Mouse (Mus musculus) telencephalon, adult 2 months (tissue): ENCODE measurements around the gene Susd3.

Experiments
- DNase-seq: peaks from one replicate; pipeline ENCODE4 v3.0.0-alpha.2; 2011; ENCODE audit warnings: low read depth, low spot score

Gene Susd3

GRCm38 (mm10) chr13:49212711-49213500, 35.6 kb downstream of the Susd3 start:
- DNase-seq: no peak

GRCm38 (mm10) chr13:49209306-49209705, 39.2 kb downstream of the Susd3 start:
- no peak for DNase-seq

DNA sequence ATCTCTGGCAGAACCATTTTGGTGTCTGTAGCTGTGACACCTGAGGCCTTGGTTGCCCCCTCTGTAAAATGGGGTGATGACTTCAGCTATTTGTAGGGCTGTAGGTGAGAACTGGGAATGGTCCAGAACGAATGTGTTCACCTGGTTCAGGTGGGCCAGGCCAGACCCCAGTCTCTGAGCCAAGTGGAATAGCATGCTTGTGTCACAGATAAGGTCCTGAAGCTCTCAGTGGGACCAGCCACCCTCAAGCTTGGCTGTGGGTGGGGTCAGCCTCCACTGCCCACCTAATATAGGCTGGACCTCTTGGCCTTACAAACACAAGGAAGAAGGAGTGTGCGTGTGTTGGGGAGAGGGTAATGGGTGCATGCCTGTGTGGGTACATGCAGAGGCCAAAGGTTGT, 42.2 kb downstream of the Susd3 start:
- no peak for DNase-seq

DNA sequence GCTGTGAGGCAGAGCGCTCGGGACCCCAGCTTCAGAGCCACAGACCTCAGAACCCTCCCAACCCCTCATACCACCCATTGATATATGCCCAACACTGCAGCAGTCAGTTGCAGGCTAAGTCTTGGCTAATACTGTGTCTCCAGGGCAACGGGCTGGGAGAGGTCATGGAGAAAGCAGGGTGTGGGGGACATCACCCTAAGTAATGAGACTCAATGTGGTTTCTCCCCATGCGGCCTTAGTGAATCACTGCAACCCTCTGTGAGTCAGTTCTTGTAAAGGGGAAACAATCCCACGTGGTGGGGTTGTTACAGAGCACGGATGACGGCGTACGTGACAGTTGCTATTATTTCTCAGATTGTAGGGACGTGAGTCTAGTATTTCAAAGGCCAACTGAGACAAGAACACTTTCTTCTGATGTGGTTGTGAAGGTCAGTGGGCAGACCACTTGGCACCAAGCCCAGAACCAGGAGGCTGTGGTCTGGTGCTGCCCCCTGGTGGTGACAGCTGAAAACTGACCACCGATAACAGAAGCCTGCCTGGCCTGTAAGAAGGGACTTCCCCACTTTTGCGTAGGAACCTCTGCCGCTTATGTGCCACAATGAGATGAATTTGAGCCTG, 43.0 kb downstream of the Susd3 start:
- peak; percentile 50 for DNase-seq

DNA sequence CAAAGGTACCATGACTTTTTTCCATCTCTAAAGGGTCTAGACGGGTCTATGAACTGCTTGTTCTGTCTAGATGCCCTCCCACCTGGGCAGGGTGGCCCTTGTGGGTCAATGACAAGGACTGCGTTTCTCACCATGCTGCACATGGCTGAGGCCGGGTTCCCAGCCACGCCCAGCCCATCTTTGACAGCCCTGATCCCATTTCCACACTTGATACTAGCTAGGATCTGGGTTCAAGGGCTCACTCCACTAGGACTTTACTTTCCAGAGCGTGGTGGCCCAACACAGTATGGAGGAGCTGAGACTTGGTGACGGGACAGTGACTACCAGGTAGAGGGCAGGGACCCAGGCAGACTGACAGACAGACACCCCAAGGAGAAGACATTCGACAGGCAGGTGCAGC, 46.0 kb downstream of the Susd3 start:
- DNase-seq: no peak

- DNase-seq: no peak
Measured at GRCm38 (mm10) chr13:49200688-49201087, 47.8 kb downstream of the Susd3 start.

GRCm38 (mm10) chr13:49199891-49200290, 48.6 kb downstream of the Susd3 start:
- no peak for DNase-seq

GRCm38 (mm10) chr13:49198734-49199133, 49.8 kb downstream of the Susd3 start:
- no peak for DNase-seq

GRCm38 (mm10) chr13:49196766-49197165, 51.7 kb downstream of the Susd3 start:
- no peak for DNase-seq

DNA sequence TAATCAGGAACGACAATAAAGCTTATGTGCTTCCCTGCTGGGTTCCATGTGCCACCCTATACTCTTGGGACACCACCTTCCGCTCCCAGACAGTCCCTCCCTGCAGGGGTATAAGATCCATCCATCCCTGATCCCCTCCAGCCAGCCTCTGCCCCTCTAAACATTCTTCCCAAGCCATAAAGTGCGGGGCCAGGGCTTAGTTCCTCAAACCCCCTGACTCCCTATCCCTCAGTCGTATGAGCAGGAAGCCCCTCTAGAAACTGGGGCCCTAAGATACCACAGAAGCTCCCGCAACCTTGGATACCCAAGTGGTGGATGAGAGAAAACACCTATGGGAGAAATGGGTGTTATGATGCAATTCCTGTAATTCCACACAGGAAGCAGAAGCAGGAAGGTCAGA, 52.3 kb downstream of the Susd3 start:
- no peak for DNase-seq

DNA sequence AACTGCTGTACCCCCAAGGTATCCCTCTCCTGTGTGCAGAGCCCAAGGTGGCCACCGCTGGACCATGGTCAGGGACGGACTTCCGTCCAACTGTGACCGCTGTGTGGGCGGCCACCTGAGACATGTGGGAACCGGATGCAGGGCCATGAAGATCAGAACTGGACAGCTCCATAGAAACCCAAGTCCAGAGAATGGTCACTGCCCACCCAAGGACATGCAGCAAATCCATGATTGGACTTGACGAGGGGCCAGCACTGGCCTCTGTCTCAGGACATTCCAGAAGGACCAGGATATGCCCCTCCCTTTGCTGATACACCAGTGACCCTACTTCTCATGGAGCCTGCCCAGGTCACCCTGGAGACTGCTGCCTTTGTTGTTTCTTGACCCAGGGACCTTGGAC, 52.9 kb downstream of the Susd3 start:
- no peak for DNase-seq

GRCm38 (mm10) chr13:49194811-49195210, 53.7 kb downstream of the Susd3 start:
- no peak for DNase-seq

GRCm38 (mm10) chr13:49193650-49194049, 54.9 kb downstream of the Susd3 start:
- DNase-seq: no peak

GRCm38 (mm10) chr13:49192156-49192855, 56.2 kb downstream of the Susd3 start:
- no peak for DNase-seq

DNA sequence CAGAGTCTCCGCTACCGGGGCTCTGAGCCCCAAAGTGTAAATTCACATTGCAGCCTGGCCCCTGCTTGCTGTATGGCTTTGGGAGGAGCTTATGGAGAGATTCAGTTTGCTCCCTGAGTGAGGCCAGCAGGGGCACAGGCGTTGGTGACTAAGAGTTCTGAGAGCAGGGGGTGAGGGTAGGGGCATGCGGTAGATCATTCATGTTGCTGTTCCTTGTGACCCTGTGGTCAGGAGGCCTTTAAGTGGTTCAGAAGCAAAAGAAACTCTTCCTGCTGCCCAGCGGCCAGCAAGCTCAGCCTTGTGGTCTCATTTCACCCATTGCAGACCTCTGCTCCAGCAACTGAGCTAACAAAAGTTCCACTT, 56.9 kb downstream of the Susd3 start:
- no peak for DNase-seq

DNA sequence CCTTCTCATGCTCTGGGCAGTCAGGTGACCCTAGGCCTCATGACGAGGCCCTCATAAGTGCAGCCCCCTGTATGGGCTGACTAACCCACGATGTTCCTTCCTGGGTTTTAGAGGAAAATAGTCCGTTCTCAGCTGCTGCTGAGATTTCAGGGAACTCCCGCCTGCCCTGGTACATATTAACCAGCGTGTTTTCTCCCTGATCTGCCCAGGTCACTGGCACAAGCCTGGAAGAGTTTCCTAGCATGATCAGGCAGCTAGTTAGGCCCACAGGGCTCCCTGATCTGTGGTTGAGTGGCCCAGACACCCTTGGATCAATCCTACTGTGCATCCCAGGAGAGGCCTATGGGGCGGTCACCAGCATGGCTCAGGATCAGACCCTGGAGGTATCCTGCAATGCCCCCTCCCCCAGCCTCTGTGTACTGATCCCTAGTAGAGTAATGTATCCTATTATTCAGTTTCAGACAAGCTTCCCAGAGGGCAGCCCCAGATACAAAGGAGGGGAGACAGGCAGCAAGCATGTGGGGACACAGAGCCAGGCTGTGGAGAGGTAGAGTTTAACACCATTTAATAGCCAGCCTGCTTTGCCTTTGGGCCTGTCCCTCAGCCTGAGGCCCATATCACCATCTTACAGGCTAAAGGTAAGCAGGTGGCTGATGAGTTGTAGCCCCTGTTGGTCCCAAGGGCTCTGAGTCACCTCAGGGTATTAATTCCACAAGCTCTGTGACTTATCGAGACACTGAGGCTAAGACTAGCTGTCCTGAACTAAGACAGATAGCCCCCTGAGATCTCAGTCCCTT, 57.4 kb downstream of the Susd3 start:
- DNase-seq: no peak

DNA sequence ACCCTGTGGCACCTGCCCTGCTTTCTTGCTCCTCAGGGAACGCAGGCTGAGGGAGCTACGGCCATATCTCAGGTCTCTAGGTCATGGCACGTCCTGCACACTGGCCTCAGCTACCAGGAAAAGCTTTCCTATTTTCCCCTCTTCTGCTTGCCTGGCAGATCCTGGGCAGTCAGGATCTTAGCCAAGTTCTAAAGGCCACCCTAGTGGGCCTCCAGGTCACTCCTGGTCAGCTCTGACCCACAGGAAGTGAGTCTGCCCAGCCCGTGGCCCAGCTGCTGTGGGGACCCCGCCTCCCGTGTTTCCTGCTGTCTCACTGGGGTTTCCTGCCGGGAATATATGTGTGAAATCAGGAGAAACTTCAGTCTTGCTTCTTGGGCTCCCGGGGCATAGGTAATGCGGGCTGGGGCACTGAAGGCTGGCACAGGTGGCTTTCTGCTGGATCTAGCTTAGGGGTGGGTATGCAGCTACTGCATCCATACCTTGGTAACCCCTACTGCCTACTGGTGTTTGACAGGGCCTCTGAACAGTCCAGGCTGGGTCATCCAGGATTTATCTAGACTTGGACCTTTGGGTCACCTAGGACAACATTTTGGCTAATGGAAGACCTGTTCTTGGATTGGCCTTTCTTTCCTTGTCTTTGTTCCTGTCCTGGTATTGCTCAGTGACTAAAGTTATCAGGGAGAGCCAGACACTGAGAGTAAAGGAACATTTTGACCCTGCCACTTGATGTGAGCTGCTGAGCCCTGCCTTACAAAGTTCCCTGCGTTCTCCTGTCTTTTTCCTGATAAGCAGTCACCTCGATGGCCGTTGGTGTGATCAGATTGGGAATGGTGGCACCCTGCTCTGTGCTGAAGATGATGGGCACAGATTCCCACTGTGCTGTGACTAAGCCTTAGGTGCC, 58.3 kb downstream of the Susd3 start:
- no peak for DNase-seq

DNA sequence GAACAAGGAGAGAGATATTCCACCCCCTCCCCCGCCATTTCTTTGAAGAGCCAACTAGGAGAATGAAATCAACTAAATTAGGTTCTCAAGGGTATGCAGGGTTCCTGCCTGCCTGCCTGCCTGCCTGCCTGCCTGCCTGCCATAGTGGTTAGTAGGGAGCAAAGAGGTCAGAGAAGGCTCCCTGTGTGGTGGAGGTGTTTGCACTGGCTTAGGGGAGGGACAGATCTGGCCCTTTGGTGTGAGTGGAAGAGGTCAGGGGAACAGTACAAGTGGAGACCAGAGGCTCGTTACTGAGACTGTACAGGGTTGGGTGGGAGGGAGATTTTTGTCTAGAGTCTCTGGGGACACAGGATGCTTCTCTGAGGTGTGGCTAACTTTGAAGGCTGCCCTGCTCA, 59.5 kb downstream of the Susd3 start:
- no peak for DNase-seq

DNA sequence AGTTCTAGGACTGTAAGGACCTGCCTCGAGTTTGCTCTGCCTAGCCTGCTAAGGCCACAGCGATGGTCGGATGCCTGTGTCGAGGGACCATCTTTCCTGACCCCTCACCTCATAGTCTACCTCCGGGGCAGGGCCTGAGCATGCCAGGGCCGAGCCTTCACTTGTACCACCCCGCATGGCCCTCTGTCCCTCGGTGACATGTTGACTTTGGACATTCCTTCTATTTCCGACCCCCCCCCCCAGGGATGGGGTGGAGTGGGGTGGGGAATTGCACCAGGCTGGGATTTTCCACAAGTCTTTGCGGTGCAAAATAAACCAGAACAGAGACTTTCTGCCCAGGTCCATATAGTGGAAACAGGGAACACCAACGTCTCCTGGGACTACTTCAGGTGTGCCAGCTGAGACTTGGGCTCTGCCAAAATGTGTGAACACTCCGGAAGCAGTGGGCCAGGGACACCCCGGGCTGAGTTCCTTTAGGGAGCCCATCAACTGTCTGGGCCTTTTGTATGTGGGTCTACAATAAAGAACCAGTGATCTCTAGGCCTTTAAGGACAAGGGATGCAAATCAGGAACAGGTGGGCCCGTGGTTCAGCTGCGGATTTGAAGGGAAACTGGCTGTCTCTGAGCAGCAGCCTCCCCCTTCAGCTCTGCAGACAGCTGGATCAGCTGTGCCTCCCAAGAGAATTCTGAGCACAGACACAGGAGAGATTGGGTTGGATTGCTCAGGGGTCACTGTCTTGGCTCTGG, 60.1 kb downstream of the Susd3 start:
- no peak for DNase-seq
